Mouse (Mus musculus) heart, adult 2 months (tissue): ENCODE measurements around the gene Sult1a1.

Experiments used
- CTCF ChIP-seq: fragments of 200-600 bp; IDR thresholded peaks from 2 replicates; pipeline ENCODE4 v1.8.1; 2022; ENCODE audit warnings: antibody characterized with exemption, mild to moderate bottlenecking, moderate library complexity
- POLR2A ChIP-seq: fragments of 200-500 bp; IDR thresholded peaks from 2 replicates; pipeline ENCODE4 v1.6.1; 2011; ENCODE audit warnings: mild to moderate bottlenecking, low read depth, low read length, control low read depth; ENCODE audit not compliant: insufficient read depth

- TF ChIP-seq POLR2A (no peak), CTCF (no peak)
Measured at GRCm38 (mm10) chr7:126703757-126704077, 27.5 kb upstream of the Sult1a1 start.
